Mouse (Mus musculus) kidney, adult 2 months (tissue): ENCODE results near the gene Gm7534.

Source experiments
- CTCF ChIP-seq: fragments of 200-500 bp; conservative IDR thresholded peaks from 2 replicates; pipeline ENCODE4 v1.5.1; 2011; ENCODE audit warnings: low read depth, mild to moderate bottlenecking, control low read depth, low read length, moderate library complexity, mixed read lengths; ENCODE audit not compliant: insufficient read depth, insufficient read length
- POLR2A ChIP-seq: fragments of 200-500 bp; IDR thresholded peaks from one replicate; pipeline ENCODE4 v1.6.1; 2011; ENCODE audit warnings: low read depth, low read length, control low read depth

- no peak for TF ChIP-seq CTCF
- no peak for TF ChIP-seq POLR2A
Measured at GRCm38 (mm10) chr4:134157558-134157957, 45.2 kb downstream of the Gm7534 start.
